Mouse (Mus musculus): ENCODE measurements around the gene Olfr1449. TPM values are rescaled to one million over a fixed set of nuclear protein-coding genes. Genes with fewer than 3 reads are reported as not detected.
A peak's percentile ranks its signal among the peaks of the same experiment; 100 is the strongest.
"Not testable (repeated sequence)": the region's sequence is repeated elsewhere in the genome, so short reads cannot be mapped to it uniquely, and the experiment has no call there.

The Olfr1449 gene
- total RNA-seq, 1 experiment, result not detected

DNA sequence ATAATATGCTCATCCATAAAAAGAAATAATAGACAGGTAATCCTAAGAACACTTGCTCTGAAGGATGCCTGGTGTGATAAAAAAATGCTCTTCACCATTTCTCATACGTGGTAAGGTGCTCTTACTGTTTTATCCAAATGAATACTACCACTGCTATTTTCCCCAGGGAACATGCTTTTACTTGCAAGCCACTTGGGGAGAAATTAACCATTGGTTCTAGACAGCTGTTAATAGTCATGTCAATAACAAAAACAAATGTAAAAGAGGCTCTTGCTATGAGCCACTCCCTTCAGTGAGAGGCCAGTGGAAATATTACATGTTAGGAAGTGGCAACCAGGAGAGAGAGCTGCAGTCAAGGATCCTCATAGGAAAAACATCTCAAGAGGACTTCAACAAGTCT, 6.3 kb upstream of the Olfr1449 start, which contains the start of gene Olfr1448:
Olfr1448 (minus strand) TSS at position 101 of the 400 bp plus-strand sequence.
- in situ Hi-C loops (cut with MboI; ENCODE audit: low sequenced_read_pairs in 2 of 2, unreplicated experiment in 2 of 2), result no loop called here
- H3K9ac ChIP-seq (ENCODE audit: insufficient read depth, low read depth, low read length, poor library complexity, severe bottlenecking), result no peak within 1 kb of the TSS
- H3K4me3 ChIP-seq (ENCODE audit: insufficient read depth in 1 of 2, low read depth in 1 of 2, low read length in 2 of 2, poor library complexity in 1 of 2, severe bottlenecking in 1 of 2), result no peak within 1 kb of the TSS

GRCm38 (mm10) chr19:12949958-12950357, 19.3 kb downstream of the Olfr1449 start, which contains the start of gene Olfr1450:
Olfr1450 (plus strand) TSS chr19:12950258.
- no peak within 1 kb of the TSS for H3K9ac ChIP-seq (ENCODE audit: insufficient read depth, low read depth, low read length, poor library complexity, severe bottlenecking)
- H3K4me3 ChIP-seq (ENCODE audit: insufficient read depth in 1 of 2, low read depth in 1 of 2, low read length in 2 of 2, poor library complexity in 1 of 2, severe bottlenecking in 1 of 2), result no peak within 1 kb of the TSS
- in situ Hi-C loops (cut with MboI; ENCODE audit: low sequenced_read_pairs in 2 of 2, unreplicated experiment in 2 of 2), result no loop called here
- no peaks in the 10 kb centered on the region for H3K9me3 ChIP-seq (ENCODE audit: control insufficient read depth, insufficient read depth, low read depth, low read length)
- no peak for TF ChIP-seq ZNF384 (IDR thresholded peaks at IDR 0.05; ENCODE audit: low read depth, low read length)
- TF ChIP-seq ZC3H11A (IDR thresholded peaks at IDR 0.05; ENCODE audit: borderline replicate concordance, low read depth, low read length), result no peak
- TF ChIP-seq CHD2 (IDR thresholded peaks at IDR 0.05; ENCODE audit: low read depth, low read length), result no peak
- no peak for TF ChIP-seq MAFK (IDR thresholded peaks at IDR 0.05; ENCODE audit: insufficient read depth, low read depth, low read length)
- TF ChIP-seq HCFC1 (IDR thresholded peaks at IDR 0.05; ENCODE audit: borderline replicate concordance, insufficient read depth, low read length), result no peak
- no peak for DNase-seq (ENCODE audit: low read depth, low spot score)
- H3K4me1 ChIP-seq (ENCODE audit: control insufficient read depth in 2 of 2, insufficient read depth in 2 of 2, low read length in 2 of 2, poor library complexity in 1 of 2), result no peaks in the 10 kb centered on the region
- H3K27ac ChIP-seq (ENCODE audit: insufficient read depth, low read depth, low read length, poor library complexity, severe bottlenecking), result no peak within 1 kb of the TSS
- H3K36me3 ChIP-seq (ENCODE audit: control insufficient read depth, insufficient read depth, low read length, poor library complexity, severe bottlenecking), result no peaks in the 10 kb centered on the region

More for the DNA sequence above, 6.3 kb upstream of the Olfr1449 start, which contains the start of gene Olfr1448:
- Histone ChIP-seq H3K4me1 (ENCODE audit: control insufficient read depth in 2 of 2, insufficient read depth in 2 of 2, low read length in 2 of 2, poor library complexity in 1 of 2) (no peaks in the 10 kb centered on the region), H3K9me3 (ENCODE audit: control insufficient read depth, insufficient read depth, low read depth, low read length) (no peaks in the 10 kb centered on the region), H3K36me3 (ENCODE audit: control insufficient read depth, insufficient read depth, low read length, poor library complexity, severe bottlenecking) (no peaks in the 10 kb centered on the region), H3K27ac (ENCODE audit: insufficient read depth, low read depth, low read length, poor library complexity, severe bottlenecking) (no peak within 1 kb of the TSS)
- TF ChIP-seq ZNF384 (IDR thresholded peaks at IDR 0.05; ENCODE audit: low read depth, low read length) (no peak), CHD2 (IDR thresholded peaks at IDR 0.05; ENCODE audit: low read depth, low read length) (no peak), ZC3H11A (IDR thresholded peaks at IDR 0.05; ENCODE audit: borderline replicate concordance, low read depth, low read length) (no peak), HCFC1 (IDR thresholded peaks at IDR 0.05; ENCODE audit: borderline replicate concordance, insufficient read depth, low read length) (no peak), MAFK (IDR thresholded peaks at IDR 0.05; ENCODE audit: insufficient read depth, low read depth, low read length) (no peak)
- no peak for DNase-seq (ENCODE audit: low read depth, low spot score)

GRCm38 (mm10) chr19:12970082-12970481, 39.4 kb downstream of the Olfr1449 start:
- H3K9ac ChIP-seq (ENCODE audit: insufficient read depth, low read depth, low read length, poor library complexity, severe bottlenecking); H3K4me1 ChIP-seq (ENCODE audit: control insufficient read depth in 2 of 2, insufficient read depth in 2 of 2, low read length in 2 of 2, poor library complexity in 1 of 2); H3K4me3 ChIP-seq (ENCODE audit: insufficient read depth in 1 of 2, low read depth in 1 of 2, low read length in 2 of 2, poor library complexity in 1 of 2, severe bottlenecking in 1 of 2); in situ Hi-C loops (cut with MboI; ENCODE audit: low sequenced_read_pairs in 2 of 2, unreplicated experiment in 2 of 2); H3K36me3 ChIP-seq (ENCODE audit: control insufficient read depth, insufficient read depth, low read length, poor library complexity, severe bottlenecking); H3K9me3 ChIP-seq (ENCODE audit: control insufficient read depth, insufficient read depth, low read depth, low read length); H3K27ac ChIP-seq (ENCODE audit: insufficient read depth, low read depth, low read length, poor library complexity, severe bottlenecking); DNase-seq (ENCODE audit: low read depth, low spot score): not testable (repeated sequence)
- peak; percentile 92 for TF ChIP-seq MAFK (IDR thresholded peaks at IDR 0.05; ENCODE audit: insufficient read depth, low read depth, low read length)

Other genes with a start within 250 kb of the Olfr1449 start
- gene Keg1, start 235.1 kb upstream of the Olfr1449 start, total RNA-seq (2012; rRNA removed), result not detected in 2 replicates
- 6.9 and 12.1 TPM in 2 replicates for gene Cntf, start 165.2 kb upstream of the Olfr1449 start, total RNA-seq (2012; rRNA removed)
- 29.3 and 35.0 TPM in 2 replicates for gene Zfp91, start 134.7 kb upstream of the Olfr1449 start, total RNA-seq (2012; rRNA removed)
- gene Lpxn, start 134.6 kb upstream of the Olfr1449 start, total RNA-seq (2012; rRNA removed), result 0.42 and 0.58 TPM in 2 replicates
- gene Gm5244, start 84.2 kb upstream of the Olfr1449 start, total RNA-seq (2012; rRNA removed), result not detected in 2 replicates
- gene Olfr1444, start 73.6 kb upstream of the Olfr1449 start, total RNA-seq (2012; rRNA removed), result not detected in 2 replicates
- not detected in 2 replicates for gene Olfr1445, start 47.0 kb upstream of the Olfr1449 start, total RNA-seq (2012; rRNA removed)
- not detected in 2 replicates for gene Olfr1446, start 37.3 kb upstream of the Olfr1449 start, total RNA-seq (2012; rRNA removed)
- not detected in 2 replicates for gene Olfr1447, start 27.1 kb upstream of the Olfr1449 start, total RNA-seq (2012; rRNA removed)
- gene Olfr1448, start 6.4 kb upstream of the Olfr1449 start, total RNA-seq (2012; rRNA removed), result not detected in 2 replicates
- not detected in 2 replicates for gene Olfr1450, start 19.4 kb downstream of the Olfr1449 start, total RNA-seq (2012; rRNA removed)
- gene Olfr1451, start 64.2 kb downstream of the Olfr1449 start, total RNA-seq (2012; rRNA removed), result not detected in 2 replicates
- not detected in 2 replicates for gene Olfr1453, start 97.5 kb downstream of the Olfr1449 start, total RNA-seq (2012; rRNA removed)
- not detected in 2 replicates for gene Olfr1454, start 129.8 kb downstream of the Olfr1449 start, total RNA-seq (2012; rRNA removed)
- gene Olfr1457, start 167.1 kb downstream of the Olfr1449 start, total RNA-seq (2012; rRNA removed), result not detected in 2 replicates
- not detected in 2 replicates for gene Olfr1458, start 175.9 kb downstream of the Olfr1449 start, total RNA-seq (2012; rRNA removed)
- 0.32 and 0.80 TPM in 2 replicates for gene Olfr1459, start 218.7 kb downstream of the Olfr1449 start, total RNA-seq (2012; rRNA removed)
- gene Olfr1461, start 232.2 kb downstream of the Olfr1449 start, total RNA-seq (2012; rRNA removed), result not detected in 2 replicates